ENCODE assay signal across 28 mouse cellular contexts in genomic region chr11:114195291-114195690, GRCm38 (mm10).
"Had no signal": no experiment of that assay in that cellular context is flagged by ENCODE, and none has a peak within 500 bp of the region (broad histone marks: within the 10 kb centered on the region; RNA-seq: fewer than 3 reads in every experiment).

No protein-coding gene starts in this region.

- H3K4me2 ChIP-seq: embryonic facial prominence, embryonic 12.5 days; embryonic facial prominence, embryonic 13.5 days; embryonic facial prominence, embryonic 15.5 days; forebrain, embryonic 12.5 days; forebrain, embryonic 13.5 days; forebrain, embryonic 15.5 days had no signal

- H3K9me3 ChIP-seq: forebrain, embryonic 15.5 days had no signal

- H3K4me3 ChIP-seq: embryonic facial prominence, embryonic 10.5 days; embryonic facial prominence, embryonic 12.5 days; embryonic facial prominence, embryonic 13.5 days; embryonic facial prominence, embryonic 15.5 days; erythroblast, embryonic 14.5 days; forebrain, embryonic 10.5 days; forebrain, embryonic 12.5 days; forebrain, embryonic 13.5 days; forebrain, embryonic 15.5 days; gastrocnemius, adult 2 months had no signal

- DNase-seq: cerebellum, adult 18-20 months; cerebellum, adult 2 months; cerebellum, adult 8-10 months; cerebellum, adult 9-10 months; cerebellum, adult 9-11 months; cerebellum, postnatal 10 days; cerebellum, postnatal 14 days; cerebellum, postnatal 25 days; cerebellum, postnatal 36 days; embryo, embryonic 11 days; forebrain, postnatal 0 days; gastrocnemius, adult 2 months; gastrocnemius, postnatal 10 days; gastrocnemius, postnatal 14 days; gastrocnemius, postnatal 25 days; gastrocnemius, postnatal 36 days; heart, adult 11 months had no signal

- H3K9ac ChIP-seq: embryonic facial prominence, embryonic 12.5 days; embryonic facial prominence, embryonic 13.5 days; embryonic facial prominence, embryonic 15.5 days; forebrain, embryonic 12.5 days; forebrain, embryonic 13.5 days; forebrain, embryonic 15.5 days; forebrain, postnatal 0 days had no signal

- H3K27me3 ChIP-seq: embryonic facial prominence, embryonic 12.5 days; embryonic facial prominence, embryonic 13.5 days; embryonic facial prominence, embryonic 15.5 days; forebrain, embryonic 13.5 days; forebrain, embryonic 15.5 days had no signal

- H3K27ac ChIP-seq: embryonic facial prominence, embryonic 10.5 days; embryonic facial prominence, embryonic 12.5 days; embryonic facial prominence, embryonic 13.5 days; embryonic facial prominence, embryonic 15.5 days; forebrain, embryonic 10.5 days; forebrain, embryonic 12.5 days; forebrain, embryonic 13.5 days; forebrain, embryonic 15.5 days; gastrocnemius, adult 2 months had no signal

- ATAC-seq: forebrain, embryonic 13.5 days; forebrain, embryonic 14.5 days; forebrain, embryonic 15.5 days; forebrain, embryonic 16.5 days; forebrain, postnatal 0 days had no signal

- H3K36me3 ChIP-seq: embryonic facial prominence, embryonic 10.5 days; embryonic facial prominence, embryonic 12.5 days; embryonic facial prominence, embryonic 13.5 days; embryonic facial prominence, embryonic 15.5 days; forebrain, embryonic 10.5 days; forebrain, embryonic 12.5 days; forebrain, embryonic 15.5 days had no signal
